Mouse (Mus musculus): ENCODE results near the gene Sgk2. TPM values are rescaled to one million over a fixed set of nuclear protein-coding genes. Genes with fewer than 3 reads are reported as not detected.

Gene Sgk2
- 1 to 10 TPM; 1.8 to 3.0 TPM for total RNA-seq (2021)

DNA sequence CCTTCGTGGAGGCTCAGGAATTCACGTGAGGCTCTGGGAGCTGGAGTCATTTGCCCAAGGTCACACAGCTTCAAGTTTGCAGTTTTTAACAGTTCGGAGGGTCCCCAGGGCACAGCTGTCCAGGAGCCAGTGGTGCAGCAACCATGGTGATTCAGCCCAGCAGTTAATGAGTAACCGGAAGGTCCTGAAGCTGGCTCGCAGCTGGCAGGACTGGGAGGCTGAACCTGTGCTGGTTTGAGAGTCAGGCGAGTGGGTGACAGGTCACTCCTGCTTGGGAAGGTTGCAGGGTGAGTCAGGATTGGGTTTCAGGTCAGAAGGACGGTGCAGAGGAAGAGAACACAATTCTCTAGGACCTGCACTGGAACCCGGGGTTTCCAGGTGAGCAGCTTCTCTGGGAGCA lies at the start of gene Sgk2:
TSS of gene Sgk2 (plus strand) at position 113 of the 400 bp plus-strand sequence.
- DNase-seq (ENCODE audit: extremely low spot score in 1 of 2, low spot score in 1 of 2), result no peak

DNA sequence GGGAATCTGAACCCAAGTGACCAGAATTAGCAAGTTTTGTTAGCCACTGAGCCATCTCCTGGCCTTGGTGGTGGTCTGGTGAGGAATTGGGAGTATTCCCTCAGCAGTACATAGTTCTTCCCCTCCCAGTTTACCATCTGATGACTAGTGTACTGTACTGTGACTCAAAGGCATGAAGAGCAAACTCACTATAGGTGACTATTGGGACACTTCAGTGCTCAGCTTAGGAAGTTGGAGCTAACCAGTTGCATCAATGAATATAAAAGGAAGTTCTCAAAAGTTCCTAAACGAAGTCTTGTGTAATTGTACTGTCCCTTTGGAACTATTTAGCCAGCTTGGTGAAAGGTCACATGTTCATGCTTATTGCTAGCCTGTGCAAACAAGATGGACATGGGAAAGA lies 47.6 kb upstream of the Sgk2 start:
- no peak for DNase-seq (ENCODE audit: extremely low spot score in 1 of 2, low spot score in 1 of 2)

DNA sequence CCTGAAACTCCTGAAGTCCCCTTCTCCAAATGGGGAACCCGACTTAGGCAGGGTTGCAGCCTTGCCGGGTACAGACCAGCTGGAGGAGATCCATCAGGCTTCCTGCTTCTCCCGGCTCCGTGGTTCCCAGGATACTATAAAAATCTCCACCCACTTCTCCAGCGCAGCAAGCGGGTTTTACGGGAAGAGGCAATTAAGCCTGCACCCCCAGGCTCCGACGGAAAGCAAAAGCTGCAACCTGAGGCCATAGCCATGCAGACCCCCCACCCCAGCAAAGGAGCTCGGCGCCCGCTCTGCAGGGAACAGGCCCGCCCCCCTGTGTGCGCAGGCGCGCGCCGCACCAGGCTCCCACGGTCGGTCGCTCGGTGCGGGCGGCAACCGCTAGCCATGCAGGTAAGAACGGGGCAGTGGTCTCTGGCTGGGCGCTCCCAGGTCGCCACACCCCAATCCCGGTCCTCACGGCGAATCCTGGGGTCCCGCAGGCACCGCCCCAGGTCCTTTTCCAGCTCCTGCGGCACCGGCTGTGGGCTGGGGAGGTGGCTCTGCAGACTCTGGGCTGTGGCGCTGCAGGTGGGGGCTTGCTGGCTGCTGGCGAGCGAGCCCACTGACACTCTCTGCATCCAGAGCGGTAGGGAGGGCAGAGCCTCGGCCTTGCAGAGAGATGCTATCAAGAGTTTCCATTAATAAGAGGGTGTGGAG lies 43.8 kb upstream of the Sgk2 start, which contains the start of gene L3mbtl1:
TSS of gene L3mbtl1 (plus strand) at position 325 of the 699 bp plus-strand sequence.
- DNase-seq (ENCODE audit: extremely low spot score in 1 of 2, low spot score in 1 of 2), result peak; percentile 55 to 65

DNA sequence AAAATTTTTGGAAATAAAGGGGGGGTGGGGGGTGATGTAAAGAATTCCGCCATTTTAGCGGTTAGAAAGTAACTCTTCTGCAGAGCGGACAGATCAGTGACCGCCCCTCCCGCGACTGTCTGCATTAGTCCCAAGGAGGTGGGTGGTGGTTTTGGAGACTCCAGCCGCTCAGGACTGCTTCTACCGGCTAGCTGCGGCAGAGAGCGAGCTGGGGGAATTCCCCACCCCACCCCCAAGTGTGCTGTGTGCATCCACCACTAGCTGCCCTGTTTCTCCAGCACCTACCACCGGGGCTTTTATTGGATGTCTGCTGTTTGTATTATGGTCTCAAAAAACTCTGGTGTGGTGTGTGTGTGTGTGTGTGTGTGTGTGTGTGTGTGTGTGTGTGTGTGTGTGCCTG lies 43.2 kb upstream of the Sgk2 start:
- DNase-seq (ENCODE audit: extremely low spot score in 1 of 2, low spot score in 1 of 2), result no peak

DNA sequence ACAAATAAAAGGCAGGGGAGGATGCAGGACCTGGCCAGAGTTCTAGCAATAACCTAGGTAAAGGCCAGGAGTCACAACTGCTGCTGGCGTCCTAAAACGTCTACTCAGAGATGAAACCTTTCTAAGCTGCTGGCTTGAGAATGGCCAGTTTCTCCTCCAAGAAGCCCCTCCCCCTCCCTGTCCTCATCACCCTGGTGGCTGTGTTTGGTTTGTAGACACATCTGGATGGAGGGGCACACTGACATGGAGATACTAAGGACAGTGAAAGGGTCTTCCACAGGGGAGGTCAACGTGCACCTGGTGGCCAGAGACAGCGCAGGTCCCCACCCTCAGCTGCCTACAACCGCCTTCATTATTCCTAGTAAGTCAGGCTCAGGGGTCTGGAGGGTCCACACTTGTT lies 40.2 kb upstream of the Sgk2 start:
- DNase-seq (ENCODE audit: extremely low spot score in 1 of 2, low spot score in 1 of 2), result no peak

DNA sequence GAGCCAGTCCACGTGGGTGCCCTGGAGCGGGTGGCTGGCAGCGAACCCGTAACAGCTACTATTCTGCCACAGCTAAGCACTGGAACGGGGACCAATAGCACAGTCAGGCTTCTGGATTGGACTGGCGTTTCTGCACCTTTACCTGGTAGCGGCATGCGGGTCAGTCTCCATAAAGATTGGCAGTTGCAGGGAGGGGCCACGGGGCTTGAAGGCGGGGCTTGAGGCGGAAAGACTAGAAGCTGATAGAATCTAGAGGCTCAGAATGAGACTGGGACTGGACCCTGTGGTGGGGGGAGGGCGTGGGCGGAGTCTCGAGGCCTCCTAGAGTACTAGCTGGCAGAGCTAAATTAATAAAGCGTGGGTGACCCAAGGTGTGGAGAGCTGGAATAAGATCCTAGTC lies 39.4 kb upstream of the Sgk2 start:
- DNase-seq (ENCODE audit: extremely low spot score in 1 of 2, low spot score in 1 of 2), result no peak

DNA sequence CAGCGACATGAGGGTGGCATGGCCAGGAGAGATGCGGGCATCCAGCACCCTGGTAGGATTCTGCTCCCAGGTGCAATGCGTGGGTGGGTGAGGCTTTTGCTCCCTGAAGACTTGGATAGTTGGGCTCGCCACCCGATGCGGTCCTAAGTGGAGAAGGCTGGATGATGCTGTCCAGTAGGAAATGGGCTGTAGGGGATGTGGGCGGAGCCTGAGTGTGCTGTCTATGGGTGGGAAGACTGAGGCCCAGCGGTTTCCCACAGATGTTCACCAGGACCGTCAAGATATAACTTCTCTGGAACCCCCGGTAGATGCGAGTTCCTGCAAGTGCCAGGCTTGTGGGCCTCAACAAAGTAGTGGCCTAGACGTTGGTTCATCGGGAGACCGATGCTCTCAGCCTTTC lies 38.9 kb upstream of the Sgk2 start:
- no peak for DNase-seq (ENCODE audit: extremely low spot score in 1 of 2, low spot score in 1 of 2)

DNA sequence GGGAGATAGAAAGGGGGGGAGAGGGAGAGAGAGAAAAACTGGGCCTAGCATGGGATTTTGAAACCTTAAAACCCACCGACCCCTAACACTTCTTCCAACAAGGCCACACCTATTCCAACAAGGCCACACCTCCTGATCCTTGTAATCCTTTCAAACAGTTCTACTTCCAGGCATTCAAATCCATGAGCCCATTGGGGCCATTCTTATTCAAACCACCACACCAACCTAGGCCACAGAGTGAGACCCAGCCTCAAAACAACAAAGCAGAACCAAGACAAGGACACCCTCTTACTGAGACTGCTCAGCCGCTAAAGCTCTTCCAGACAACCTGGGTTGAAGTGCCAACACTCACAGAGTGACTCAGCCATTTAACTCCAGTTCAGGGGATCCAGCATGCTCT lies 36.4 kb upstream of the Sgk2 start:
- no peak for DNase-seq (ENCODE audit: extremely low spot score in 1 of 2, low spot score in 1 of 2)

DNA sequence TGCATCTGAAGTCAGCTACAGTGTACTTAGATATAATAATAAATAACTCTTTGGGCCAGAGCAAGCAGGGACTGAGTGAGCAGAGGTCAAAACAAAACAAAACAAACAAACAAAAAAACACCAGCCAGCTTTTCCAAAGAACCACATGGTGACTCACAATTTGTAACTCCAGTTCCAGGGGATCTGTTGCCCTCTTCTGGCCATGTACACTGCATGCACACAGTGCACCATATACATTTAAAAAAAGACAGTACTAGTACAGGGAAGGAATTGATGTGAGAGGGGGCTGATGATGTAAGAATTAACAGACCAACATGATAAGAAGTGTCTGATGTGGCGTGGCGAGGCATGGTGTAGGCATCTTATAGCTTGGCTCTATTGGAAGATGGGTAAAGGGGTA lies 30.3 kb upstream of the Sgk2 start:
- DNase-seq (ENCODE audit: extremely low spot score in 1 of 2, low spot score in 1 of 2), result no peak

DNA sequence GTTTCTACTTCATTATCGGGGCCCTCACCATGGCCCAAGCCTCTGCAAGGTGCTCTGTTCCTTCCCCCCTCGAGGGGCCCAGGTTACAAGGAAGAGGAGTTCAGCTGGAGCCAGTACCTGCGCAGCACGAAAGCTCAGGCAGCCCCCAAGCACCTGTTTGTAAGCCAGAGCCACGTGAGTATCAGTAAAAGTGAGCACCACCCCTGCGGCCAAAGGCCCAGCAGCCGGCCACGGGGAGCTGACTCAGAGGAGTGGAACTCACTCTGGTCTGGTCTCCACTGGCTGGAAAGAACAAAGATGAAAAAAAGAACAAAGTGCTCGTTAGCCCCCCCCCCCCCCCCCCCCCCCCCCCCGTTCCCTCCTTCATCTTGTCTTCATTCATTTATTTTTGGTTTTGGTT lies 25.8 kb upstream of the Sgk2 start:
- no peak for DNase-seq (ENCODE audit: extremely low spot score in 1 of 2, low spot score in 1 of 2)

DNA sequence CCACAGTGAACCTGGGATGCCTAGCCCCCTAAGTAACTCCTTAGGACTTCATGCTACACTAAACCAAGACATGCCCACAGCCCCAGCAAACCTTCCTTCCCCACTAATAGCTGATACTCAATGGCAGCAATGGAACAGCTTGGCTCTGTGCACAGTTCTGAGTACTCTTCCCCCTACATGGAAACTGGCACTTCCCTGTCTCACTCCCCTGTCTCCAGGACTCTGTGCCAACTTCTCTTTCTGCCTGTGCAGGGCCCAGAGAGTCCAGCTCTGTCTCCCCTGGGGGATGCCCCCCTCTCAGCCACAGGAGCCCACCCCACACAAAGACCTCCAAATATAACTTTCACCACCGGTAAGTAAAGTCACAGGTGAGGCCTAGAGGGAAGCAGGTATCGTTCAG lies 20.4 kb upstream of the Sgk2 start:
- DNase-seq (ENCODE audit: extremely low spot score in 1 of 2, low spot score in 1 of 2), result no peak

DNA sequence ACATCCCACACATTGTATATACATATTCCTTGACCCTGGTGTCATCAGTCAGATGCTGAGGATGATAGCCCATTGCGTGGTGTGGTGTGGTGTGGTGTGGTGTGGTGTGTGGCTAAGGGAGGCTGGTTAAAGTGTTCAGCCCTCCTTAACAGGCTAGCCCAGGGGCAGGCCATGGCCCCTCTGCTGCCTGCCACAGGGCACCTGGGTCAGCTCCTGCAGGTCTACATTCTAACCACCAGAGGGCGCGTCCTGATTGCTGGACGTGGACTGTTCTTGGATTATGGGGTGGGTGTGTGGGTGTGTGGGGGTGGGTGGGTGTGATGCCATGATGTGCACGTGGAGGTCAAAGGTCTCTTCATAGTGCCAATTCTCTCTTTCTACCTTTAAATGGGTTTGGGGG lies 18.8 kb upstream of the Sgk2 start:
- DNase-seq (ENCODE audit: extremely low spot score in 1 of 2, low spot score in 1 of 2), result peak in 1 of 2 experiments; percentile 24

DNA sequence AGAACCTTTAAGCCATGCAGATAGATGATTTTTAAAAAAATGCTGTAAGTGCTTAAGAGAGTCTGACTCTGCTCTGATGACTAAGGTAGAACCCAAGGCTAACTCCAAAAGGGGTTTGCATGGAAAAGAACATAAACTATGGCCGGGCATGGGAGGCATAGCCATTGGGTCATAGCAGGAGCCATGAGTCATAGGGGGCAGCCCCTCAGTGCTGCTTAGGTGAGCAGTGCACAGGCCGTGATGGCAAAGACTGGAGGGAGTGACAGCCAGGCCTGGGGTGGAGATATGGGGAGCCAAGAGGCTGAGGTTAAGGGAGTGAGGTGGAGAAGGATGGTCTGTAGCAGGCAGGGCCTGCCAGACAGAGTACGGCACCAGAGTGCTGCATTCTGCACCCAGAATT lies 18.0 kb upstream of the Sgk2 start:
- no peak for DNase-seq (ENCODE audit: extremely low spot score in 1 of 2, low spot score in 1 of 2)

DNA sequence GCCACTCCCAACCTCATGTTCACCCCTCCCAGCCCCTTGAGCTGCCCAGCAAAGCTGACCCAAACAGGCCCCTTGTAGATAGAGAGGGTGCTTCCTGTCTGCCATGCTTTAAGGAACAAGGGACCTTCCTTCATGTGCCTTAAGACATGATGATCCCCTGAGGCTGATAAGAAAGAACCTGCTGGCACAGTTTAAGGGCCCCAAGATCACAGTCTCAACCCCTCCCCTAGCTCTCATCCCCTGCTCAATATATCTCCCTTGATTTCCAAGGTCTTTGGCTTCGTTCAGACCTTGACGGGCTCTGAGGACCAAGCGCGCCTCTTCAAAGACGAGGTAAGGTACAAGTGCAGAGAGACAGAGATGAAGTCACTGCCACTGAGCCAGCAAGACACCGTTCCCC lies 16.2 kb upstream of the Sgk2 start:
- no peak for DNase-seq (ENCODE audit: extremely low spot score in 1 of 2, low spot score in 1 of 2)

DNA sequence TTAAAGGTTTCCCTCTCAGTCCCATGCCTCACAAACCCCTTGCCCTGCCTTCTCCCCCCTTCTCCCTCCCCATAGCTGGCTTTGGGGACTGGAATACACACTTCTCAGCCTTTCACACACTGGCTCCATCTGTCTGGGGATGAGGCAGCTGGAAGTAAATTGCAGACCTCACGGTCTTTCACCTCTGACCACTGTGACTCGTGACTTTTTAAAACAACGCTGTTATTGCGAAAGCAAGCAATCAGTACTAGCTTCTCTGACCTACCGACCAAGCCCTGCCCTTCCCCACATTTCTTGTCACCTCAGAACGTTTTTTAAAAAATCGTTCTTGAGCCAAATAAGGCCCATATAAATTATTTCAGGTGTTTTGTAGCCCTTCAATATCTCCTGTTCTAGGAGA lies 14.4 kb upstream of the Sgk2 start:
- DNase-seq (ENCODE audit: extremely low spot score in 1 of 2, low spot score in 1 of 2), result no peak

DNA sequence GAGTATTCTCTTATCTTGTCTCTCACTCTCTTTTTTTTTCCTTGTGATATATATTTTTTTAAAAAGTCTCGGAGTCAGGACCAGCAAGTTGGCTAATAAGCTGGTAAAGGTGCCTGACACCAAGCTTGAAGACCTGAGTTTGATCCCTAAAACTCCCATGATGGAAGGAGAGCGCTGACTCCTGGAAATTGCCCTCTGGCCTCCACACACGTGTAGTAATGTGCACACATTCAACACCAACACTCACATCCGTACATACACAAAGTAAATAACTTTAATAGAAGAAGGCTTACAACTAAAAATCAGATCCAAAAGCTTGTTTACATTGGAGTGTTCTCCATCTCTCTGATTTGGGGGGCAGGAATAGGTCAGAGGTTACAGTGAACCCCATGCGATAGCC lies 13.9 kb upstream of the Sgk2 start:
- no peak for DNase-seq (ENCODE audit: extremely low spot score in 1 of 2, low spot score in 1 of 2)

DNA sequence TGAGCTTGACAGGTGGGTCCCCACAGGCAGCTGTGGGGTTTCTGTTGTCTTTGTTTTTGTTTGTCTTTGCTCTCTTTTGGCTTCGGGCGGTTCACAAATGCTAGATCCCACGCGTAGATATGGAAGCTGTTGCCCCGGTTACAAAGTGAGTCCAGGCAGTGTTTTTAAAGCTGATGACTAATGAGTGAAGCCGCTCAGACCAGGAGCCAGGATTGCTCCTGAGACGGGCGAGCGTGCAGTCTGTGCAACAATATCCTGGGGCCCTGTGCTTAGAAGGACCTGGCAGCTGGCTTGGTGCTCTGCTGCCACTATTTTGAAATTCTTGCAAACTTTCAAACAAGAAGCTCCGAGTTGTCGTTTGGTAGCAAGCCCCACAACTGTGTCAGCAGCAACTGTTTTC lies 13.5 kb upstream of the Sgk2 start:
- no peak for DNase-seq (ENCODE audit: extremely low spot score in 1 of 2, low spot score in 1 of 2)

DNA sequence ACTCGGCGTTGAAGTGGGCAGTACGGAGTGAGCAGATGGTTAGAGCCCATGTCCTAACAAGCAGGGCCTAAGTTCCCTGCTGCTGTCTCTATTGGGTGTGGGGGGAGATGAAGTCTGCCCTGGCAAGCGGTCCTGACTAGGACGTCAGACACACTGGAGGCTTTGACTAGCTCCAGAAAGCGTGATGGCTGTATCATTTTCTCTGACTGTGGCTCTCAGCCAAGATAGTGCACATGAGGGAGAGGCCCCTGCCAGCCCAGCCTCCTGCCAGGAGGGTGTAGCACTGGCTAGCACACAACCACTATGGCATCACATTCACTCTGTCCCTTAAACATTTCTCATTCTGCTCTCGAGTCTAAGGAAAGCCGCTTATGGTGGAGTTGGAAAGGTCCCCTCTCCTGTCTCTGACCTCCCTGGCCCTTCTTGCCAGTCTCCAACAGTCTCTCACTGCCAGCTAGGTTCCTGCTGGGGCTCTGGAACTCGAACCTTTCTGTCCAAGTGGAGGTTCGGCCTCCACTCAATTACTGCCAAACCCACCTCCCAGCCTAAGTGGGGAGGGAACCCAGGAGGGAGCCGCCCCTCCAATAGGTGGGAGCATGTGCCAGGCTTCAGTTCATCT lies 11.9 kb upstream of the Sgk2 start:
- no peak for DNase-seq (ENCODE audit: extremely low spot score in 1 of 2, low spot score in 1 of 2)

DNA sequence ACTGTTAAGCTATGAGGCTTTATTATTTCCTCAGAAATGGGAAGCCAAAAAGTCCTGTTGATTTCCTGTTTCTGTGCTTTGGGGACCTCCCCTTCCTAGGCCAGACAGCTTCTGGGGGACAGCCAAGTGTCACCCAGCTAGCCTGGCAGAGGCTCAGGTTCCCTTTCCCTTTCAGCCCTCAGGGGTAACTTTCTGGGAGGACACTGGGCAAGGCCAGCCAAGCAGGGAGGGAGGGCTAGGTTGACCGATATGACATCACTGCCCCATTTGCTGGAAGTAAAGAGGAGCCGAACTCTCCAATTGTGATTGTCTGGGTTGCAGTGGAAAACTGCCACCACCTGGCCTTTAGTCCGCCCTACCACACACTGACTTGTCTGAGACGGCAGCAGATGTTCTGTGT lies 11.1 kb upstream of the Sgk2 start:
- DNase-seq (ENCODE audit: extremely low spot score in 1 of 2, low spot score in 1 of 2), result no peak

DNA sequence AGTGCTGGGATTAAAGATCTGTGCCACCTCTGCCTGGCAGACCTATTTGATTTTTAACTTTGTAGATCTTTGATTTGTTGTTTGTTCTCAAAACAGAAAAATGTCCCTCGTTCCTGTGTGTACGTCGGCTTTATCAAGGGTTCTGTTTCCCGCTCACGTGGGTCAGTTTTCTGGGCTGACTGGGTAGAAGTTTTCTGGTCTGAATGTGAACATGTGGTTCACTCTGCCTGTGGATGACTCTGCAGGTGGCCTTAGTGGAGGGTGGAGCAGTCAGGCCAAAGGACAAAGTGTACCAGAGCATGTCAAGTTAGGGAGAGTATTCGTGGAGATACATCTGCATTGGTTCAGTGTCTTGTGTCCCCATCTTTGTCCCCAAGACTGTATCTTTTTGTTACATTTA lies 2.7 kb upstream of the Sgk2 start:
- DNase-seq (ENCODE audit: extremely low spot score in 1 of 2, low spot score in 1 of 2), result no peak

DNA sequence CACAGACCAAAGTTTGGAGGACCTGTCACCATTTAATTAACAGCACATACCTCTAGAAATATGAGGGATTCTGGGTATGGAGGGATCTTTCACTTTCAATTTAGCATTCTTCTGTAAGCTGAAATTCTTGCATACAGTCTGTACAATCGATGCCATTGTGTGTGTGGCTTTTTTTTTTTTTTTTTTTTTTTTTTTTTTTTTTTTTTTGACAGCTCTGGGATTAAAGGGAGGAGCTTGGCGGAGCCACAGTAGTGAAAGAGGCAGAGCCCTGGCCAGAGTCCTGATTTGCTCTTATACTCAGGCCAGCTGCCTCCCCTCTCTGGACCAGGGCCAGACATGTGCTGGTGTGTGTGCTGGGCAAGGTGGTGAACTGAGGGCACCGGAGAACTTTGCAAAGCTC lies 1.2 kb upstream of the Sgk2 start:
- no peak for DNase-seq (ENCODE audit: extremely low spot score in 1 of 2, low spot score in 1 of 2)

DNA sequence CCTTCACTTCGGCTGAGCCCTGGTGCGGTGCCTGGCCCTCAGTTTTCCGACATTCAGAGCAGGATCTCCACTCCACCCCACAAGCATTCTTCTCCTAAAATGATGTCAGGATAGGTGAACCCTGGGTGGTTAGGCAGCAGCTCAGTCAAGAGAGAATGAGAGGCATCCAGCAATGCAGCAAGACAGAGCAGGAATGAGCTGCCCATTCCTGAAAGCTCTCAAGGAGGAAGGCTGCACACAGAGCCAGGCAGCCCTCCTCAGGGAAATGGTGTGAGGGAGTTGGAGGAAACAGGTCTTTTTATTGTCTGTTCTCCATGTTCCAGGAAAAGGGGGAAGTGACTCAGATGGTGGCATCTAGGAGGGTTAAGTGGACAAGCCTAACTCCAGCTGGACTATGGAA lies 366 bp upstream of the Sgk2 start:
- DNase-seq (ENCODE audit: extremely low spot score in 1 of 2, low spot score in 1 of 2), result no peak

DNA sequence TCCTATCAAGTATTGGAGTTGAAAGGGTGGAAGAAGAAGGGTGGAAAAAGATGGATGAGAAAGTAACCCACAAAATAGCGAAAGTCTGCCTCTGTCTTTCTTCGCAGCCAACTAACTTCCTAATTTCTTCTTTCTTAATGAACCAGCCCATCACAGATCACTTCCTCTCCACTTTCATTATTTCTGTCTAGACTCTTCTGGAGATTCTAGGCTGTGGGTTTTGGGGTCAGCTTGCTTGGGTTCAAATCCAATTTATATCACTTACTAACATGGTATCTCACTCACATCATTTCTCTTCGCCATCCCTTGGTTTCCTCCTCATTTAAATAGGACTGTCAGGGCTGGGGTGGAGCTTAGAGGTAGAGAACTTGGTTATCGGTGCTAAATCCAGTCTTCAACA lies 1.1 kb downstream of the Sgk2 start:
- DNase-seq (ENCODE audit: extremely low spot score in 1 of 2, low spot score in 1 of 2), result no peak
